Mouse (Mus musculus): ENCODE data around the gene Cfap97d2. TPM values are rescaled to one million over a fixed set of nuclear protein-coding genes. Genes with fewer than 3 reads are reported as not detected.

The Cfap97d2 gene
- polyA plus RNA-seq, 1 experiment from 2014 or later: 0.05 TPM

- Histone ChIP-seq H3K27me3 (ENCODE audit: control insufficient read depth, insufficient read depth, low read length) (no peaks in the 10 kb centered on the region), H3K4me2 (ENCODE audit: low read depth, low read length) (peak overlapping the region; percentile 85), H3K36me3 (ENCODE audit: control insufficient read depth, insufficient read depth, low read length) (no peaks in the 10 kb centered on the region), H3K9me3 (replicated peaks; ENCODE audit: control insufficient read depth, low read length) (no peaks in the 10 kb centered on the region), H3K27ac (ENCODE audit: low read length) (no peak overlapping the region), H3K9ac (ENCODE audit: low read length) (peak overlapping the region; percentile 51; the same call in 1 of the 2 replicates), H3K4me3 (replicated peaks; ENCODE audit: low read length) (peak overlapping the region; percentile 84), H3K4me1 (ENCODE audit: control insufficient read depth, insufficient read depth, low read length) (peaks cover 15% of the 10 kb centered on the region; the same call in 1 of the 2 replicates)
- 45% methylated on average over 8 of the region's 8 CpGs for WGBS
- ATAC-seq (ENCODE audit: insufficient read depth, low FRiP score): no peak
These were observed 27.5 kb upstream of the Cfap97d2 start for GRCm38 (mm10) chr8:13678182-13678581.

DNA sequence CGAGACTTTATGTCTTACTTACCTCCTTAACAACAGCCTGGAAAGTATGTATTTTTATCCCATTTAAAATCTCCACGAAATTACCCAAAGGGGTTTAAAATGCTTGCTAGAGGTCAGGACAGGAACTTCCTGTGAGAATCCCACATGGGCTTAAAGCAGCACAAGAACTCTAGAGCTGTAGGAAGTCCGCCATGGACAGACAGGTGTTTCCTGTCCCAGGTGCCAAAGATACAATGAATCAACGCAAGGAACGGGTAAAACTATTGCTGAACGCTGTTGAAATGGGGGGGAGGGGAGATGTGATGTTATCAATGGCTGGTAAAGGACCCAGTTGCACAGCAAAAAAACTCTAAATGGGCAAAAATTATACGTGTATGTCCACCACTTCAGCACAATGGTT is 21.6 kb upstream of the Cfap97d2 start:
- no peak overlapping the region for H3K9ac ChIP-seq (ENCODE audit: low read length)
- H3K4me1 ChIP-seq (ENCODE audit: control insufficient read depth, insufficient read depth, low read length): peaks cover 11% of the 10 kb centered on the region
- no peaks in the 10 kb centered on the region for H3K36me3 ChIP-seq (ENCODE audit: control insufficient read depth, insufficient read depth, low read length)
- H3K27me3 ChIP-seq (ENCODE audit: control insufficient read depth, insufficient read depth, low read length): no peaks in the 10 kb centered on the region
- ATAC-seq (ENCODE audit: insufficient read depth, low FRiP score): no peak
- H3K4me2 ChIP-seq (ENCODE audit: low read depth, low read length): no peak overlapping the region
- H3K9me3 ChIP-seq (replicated peaks; ENCODE audit: control insufficient read depth, low read length): 0 out of 2 replicates have a peak, but pooled peaks cover 4% of the 10 kb centered on the region
- no peak overlapping the region for H3K4me3 ChIP-seq (replicated peaks; ENCODE audit: low read length)
- WGBS: 28% methylated on average over 7 of the region's 7 CpGs
- no peak overlapping the region for H3K27ac ChIP-seq (ENCODE audit: low read length)

GRCm38 (mm10) chr8:13685674-13686314 is 19.9 kb upstream of the Cfap97d2 start:
- no peak for ATAC-seq (ENCODE audit: insufficient read depth, low FRiP score)
- no peaks in the 10 kb centered on the region for H3K36me3 ChIP-seq (ENCODE audit: control insufficient read depth, insufficient read depth, low read length)
- no peak overlapping the region for H3K9ac ChIP-seq (ENCODE audit: low read length)
- H3K4me3 ChIP-seq (replicated peaks; ENCODE audit: low read length): no peak overlapping the region
- H3K9me3 ChIP-seq (replicated peaks; ENCODE audit: control insufficient read depth, low read length): 0 out of 2 replicates have a peak, but pooled peaks cover 4% of the 10 kb centered on the region
- H3K4me1 ChIP-seq (ENCODE audit: control insufficient read depth, insufficient read depth, low read length): peaks cover 11% of the 10 kb centered on the region
- WGBS: 86% methylated on average over 16 of the region's 16 CpGs
- H3K27ac ChIP-seq (ENCODE audit: low read length): no peak overlapping the region
- H3K4me2 ChIP-seq (ENCODE audit: low read depth, low read length): no peak overlapping the region
- H3K27me3 ChIP-seq (ENCODE audit: control insufficient read depth, insufficient read depth, low read length): no peaks in the 10 kb centered on the region

DNA sequence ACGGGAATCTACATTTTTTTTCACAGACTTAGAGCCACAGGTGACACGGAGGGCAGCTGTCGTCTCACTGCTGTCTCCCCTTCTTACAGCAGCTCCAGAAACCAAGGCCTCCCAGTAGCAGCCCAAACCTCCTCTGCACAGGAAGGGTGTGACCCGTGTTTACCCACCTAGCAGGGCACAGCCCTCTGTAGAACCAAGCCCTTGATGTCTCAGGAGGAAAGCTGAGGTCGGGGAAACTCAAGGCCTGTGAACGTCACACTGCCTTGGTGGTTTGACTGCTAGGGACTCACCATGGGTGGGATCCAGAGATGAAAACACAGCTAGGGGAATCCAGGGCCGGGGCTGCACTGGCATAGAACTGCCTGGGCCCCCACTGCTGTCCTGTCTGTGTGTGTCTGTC is 19.3 kb upstream of the Cfap97d2 start:
- ATAC-seq (ENCODE audit: insufficient read depth, low FRiP score): peak; percentile 83; the same call in 1 of the 2 replicates
- H3K9me3 ChIP-seq (replicated peaks; ENCODE audit: control insufficient read depth, low read length): 0 out of 2 replicates have a peak, but pooled peaks cover 4% of the 10 kb centered on the region

DNA sequence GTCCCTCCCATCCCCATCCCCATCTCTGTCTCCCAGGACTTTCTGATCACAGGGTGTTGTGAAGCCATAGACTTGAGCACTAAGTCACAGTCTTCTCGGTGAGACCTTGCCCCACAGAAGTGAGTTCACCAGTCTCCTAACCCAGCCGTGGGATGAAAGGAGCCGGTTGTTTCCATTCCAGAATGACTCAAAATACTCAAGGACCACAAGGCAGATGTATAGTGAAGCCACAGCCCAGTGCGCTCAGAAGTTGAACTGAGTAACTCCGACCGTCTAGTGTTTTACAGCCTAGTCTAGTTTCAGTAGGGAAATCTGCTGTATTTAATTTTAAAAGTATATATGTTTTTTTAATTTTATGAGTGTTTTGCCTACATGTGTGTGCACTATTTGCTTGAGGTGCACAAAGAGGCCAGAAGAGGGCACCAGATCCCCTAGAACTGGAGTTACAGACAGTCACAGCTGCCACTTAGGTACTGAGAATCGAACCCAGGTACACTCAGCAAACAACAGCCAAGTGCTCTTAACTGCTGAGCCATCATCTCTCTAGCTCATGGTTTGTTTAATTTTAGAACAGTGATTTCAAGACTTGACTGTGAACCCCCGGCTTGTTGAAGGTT is 18.5 kb upstream of the Cfap97d2 start:
- Histone ChIP-seq H3K4me2 (ENCODE audit: low read depth, low read length) (no peak overlapping the region), H3K27ac (ENCODE audit: low read length) (no peak overlapping the region), H3K9ac (ENCODE audit: low read length) (no peak overlapping the region), H3K36me3 (ENCODE audit: control insufficient read depth, insufficient read depth, low read length) (no peaks in the 10 kb centered on the region), H3K4me1 (ENCODE audit: control insufficient read depth, insufficient read depth, low read length) (peaks cover 11% of the 10 kb centered on the region), H3K9me3 (replicated peaks; ENCODE audit: control insufficient read depth, low read length) (0 out of 2 replicates have a peak, but pooled peaks cover 4% of the 10 kb centered on the region), H3K4me3 (replicated peaks; ENCODE audit: low read length) (no peak overlapping the region), H3K27me3 (ENCODE audit: control insufficient read depth, insufficient read depth, low read length) (no peaks in the 10 kb centered on the region)
- 88% methylated on average over 8 of the region's 8 CpGs for WGBS
- ATAC-seq (ENCODE audit: insufficient read depth, low FRiP score): no peak

More for the DNA sequence above, 19.3 kb upstream of the Cfap97d2 start:
- no peak overlapping the region for H3K4me2 ChIP-seq (ENCODE audit: low read depth, low read length)
- 47% methylated on average over 7 of the region's 7 CpGs for WGBS
- H3K36me3 ChIP-seq (ENCODE audit: control insufficient read depth, insufficient read depth, low read length): no peaks in the 10 kb centered on the region
- no peak overlapping the region for H3K4me3 ChIP-seq (replicated peaks; ENCODE audit: low read length)
- no peaks in the 10 kb centered on the region for H3K27me3 ChIP-seq (ENCODE audit: control insufficient read depth, insufficient read depth, low read length)
- peaks cover 11% of the 10 kb centered on the region for H3K4me1 ChIP-seq (ENCODE audit: control insufficient read depth, insufficient read depth, low read length)
- H3K9ac ChIP-seq (ENCODE audit: low read length): no peak overlapping the region
- H3K27ac ChIP-seq (ENCODE audit: low read length): no peak overlapping the region; the same call in 1 of the 2 replicates

GRCm38 (mm10) chr8:13687941-13688340 is 17.7 kb upstream of the Cfap97d2 start:
- ATAC-seq (ENCODE audit: insufficient read depth, low FRiP score): no peak
- Histone ChIP-seq H3K4me3 (replicated peaks; ENCODE audit: low read length) (no peak overlapping the region), H3K4me1 (ENCODE audit: control insufficient read depth, insufficient read depth, low read length) (peaks cover 11% of the 10 kb centered on the region), H3K27ac (ENCODE audit: low read length) (peak overlapping the region; percentile 21), H3K9me3 (replicated peaks; ENCODE audit: control insufficient read depth, low read length) (0 out of 2 replicates have a peak, but pooled peaks cover 4% of the 10 kb centered on the region), H3K9ac (ENCODE audit: low read length) (no peak overlapping the region), H3K27me3 (ENCODE audit: control insufficient read depth, insufficient read depth, low read length) (no peaks in the 10 kb centered on the region), H3K36me3 (ENCODE audit: control insufficient read depth, insufficient read depth, low read length) (no peaks in the 10 kb centered on the region), H3K4me2 (ENCODE audit: low read depth, low read length) (no peak overlapping the region)
- 80% methylated on average over 4 of the region's 4 CpGs for WGBS

DNA sequence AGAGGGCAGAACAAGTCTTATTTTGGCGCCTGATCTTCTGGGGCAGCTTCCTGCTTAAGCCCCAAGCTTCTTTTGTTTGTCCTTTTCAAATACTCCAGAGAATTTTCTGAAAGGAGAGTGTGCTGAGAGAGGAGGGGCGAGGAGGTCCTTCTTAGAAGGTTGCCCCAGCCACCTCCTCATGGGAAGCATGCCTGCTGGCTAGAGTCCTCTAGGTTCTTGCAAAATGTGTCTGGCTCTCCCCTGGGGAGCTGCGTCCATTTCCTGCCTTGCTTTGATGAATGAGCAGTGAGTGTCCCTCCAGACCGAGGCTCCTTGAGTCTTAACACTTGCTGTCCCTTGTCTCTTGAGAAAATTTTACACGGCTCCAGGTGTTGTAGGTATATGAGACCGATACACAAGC is 17.2 kb upstream of the Cfap97d2 start:
- no peak overlapping the region for H3K9ac ChIP-seq (ENCODE audit: low read length)
- no peak overlapping the region for H3K4me3 ChIP-seq (replicated peaks; ENCODE audit: low read length)
- no peak for ATAC-seq (ENCODE audit: insufficient read depth, low FRiP score)
- peaks cover 11% of the 10 kb centered on the region for H3K4me1 ChIP-seq (ENCODE audit: control insufficient read depth, insufficient read depth, low read length)
- H3K9me3 ChIP-seq (replicated peaks; ENCODE audit: control insufficient read depth, low read length): 0 out of 2 replicates have a peak, but pooled peaks cover 4% of the 10 kb centered on the region
- H3K4me2 ChIP-seq (ENCODE audit: low read depth, low read length): no peak overlapping the region
- no peaks in the 10 kb centered on the region for H3K27me3 ChIP-seq (ENCODE audit: control insufficient read depth, insufficient read depth, low read length)
- WGBS: 42% methylated on average over 6 of the region's 6 CpGs
- H3K36me3 ChIP-seq (ENCODE audit: control insufficient read depth, insufficient read depth, low read length): no peaks in the 10 kb centered on the region
- H3K27ac ChIP-seq (ENCODE audit: low read length): peak overlapping the region; percentile 21

DNA sequence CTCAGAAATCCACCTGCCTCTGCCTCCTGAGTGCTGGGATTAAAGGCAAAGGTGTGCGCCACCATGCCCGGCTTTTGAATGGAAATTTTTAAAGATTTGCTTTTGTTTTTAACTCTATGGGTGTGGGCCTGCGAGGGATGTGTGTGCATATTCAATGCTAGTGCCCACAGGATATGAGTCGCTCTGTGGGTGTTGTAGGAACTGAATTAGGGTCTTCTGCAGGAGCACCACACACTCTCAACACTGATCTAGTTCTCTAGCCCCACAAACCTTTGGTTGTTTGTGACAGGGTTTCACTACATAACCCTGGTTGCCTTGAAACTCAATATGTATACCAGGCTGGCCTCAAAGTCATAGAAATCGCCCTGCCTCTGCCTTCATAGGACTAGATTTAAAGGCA is 16.4 kb upstream of the Cfap97d2 start:
- 89% methylated on average over 5 of the region's 5 CpGs for WGBS
- no peak for ATAC-seq (ENCODE audit: insufficient read depth, low FRiP score)
- Histone ChIP-seq H3K27me3 (ENCODE audit: control insufficient read depth, insufficient read depth, low read length) (no peaks in the 10 kb centered on the region), H3K9me3 (replicated peaks; ENCODE audit: control insufficient read depth, low read length) (0 out of 2 replicates have a peak, but pooled peaks cover 4% of the 10 kb centered on the region), H3K27ac (ENCODE audit: low read length) (no peak overlapping the region), H3K4me3 (replicated peaks; ENCODE audit: low read length) (no peak overlapping the region), H3K9ac (ENCODE audit: low read length) (no peak overlapping the region), H3K36me3 (ENCODE audit: control insufficient read depth, insufficient read depth, low read length) (no peaks in the 10 kb centered on the region), H3K4me2 (ENCODE audit: low read depth, low read length) (no peak overlapping the region), H3K4me1 (ENCODE audit: control insufficient read depth, insufficient read depth, low read length) (peaks cover 10% of the 10 kb centered on the region)

DNA sequence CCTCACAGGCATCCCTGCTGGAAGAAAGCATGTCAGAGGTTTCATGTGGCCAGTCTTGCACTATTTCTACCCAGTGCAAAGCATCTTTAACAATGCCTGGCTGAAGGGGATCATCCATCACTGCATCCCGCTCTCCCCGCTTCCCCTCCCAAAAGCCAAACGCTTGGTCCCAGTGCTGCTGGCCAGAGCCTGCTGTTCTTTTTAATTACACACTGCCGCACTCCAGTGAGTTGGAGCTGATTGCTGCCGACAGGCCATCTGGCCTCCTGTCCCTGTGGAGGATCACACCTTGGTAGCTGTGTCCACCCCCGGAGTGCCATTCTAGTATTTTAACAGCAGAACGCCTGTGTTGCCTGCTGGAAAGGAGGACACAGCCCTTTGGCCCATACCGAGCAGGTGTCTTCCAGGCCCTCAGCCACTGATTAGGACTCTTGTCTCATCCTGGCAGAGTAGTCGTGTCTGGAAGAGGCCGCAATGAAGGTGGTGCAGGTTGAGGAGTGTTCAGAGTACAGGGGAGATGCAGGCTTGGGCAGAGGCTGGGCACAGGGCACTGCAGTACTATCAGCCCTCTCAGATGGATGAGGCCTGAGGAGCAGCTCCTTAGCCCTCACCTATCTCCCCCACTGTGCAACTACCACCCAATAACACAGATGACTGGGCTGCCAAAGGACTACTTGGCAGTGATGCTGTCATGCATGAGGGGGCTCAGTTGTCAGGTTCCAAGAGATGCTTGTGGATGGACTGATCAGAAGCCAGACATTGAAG is 13.2 kb upstream of the Cfap97d2 start:
- Histone ChIP-seq H3K9ac (ENCODE audit: low read length) (no peak overlapping the region), H3K36me3 (ENCODE audit: control insufficient read depth, insufficient read depth, low read length) (no peaks in the 10 kb centered on the region), H3K9me3 (replicated peaks; ENCODE audit: control insufficient read depth, low read length) (0 out of 2 replicates have a peak, but pooled peaks cover 3% of the 10 kb centered on the region), H3K4me3 (replicated peaks; ENCODE audit: low read length) (no peak overlapping the region), H3K4me2 (ENCODE audit: low read depth, low read length) (no peak overlapping the region), H3K27ac (ENCODE audit: low read length) (no peak overlapping the region), H3K27me3 (ENCODE audit: control insufficient read depth, insufficient read depth, low read length) (no peaks in the 10 kb centered on the region), H3K4me1 (ENCODE audit: control insufficient read depth, insufficient read depth, low read length) (peaks cover 25% of the 10 kb centered on the region)
- no peak for ATAC-seq (ENCODE audit: insufficient read depth, low FRiP score)
- WGBS: 72% methylated on average over 10 of the region's 10 CpGs

Data from stomach, embryonic 16.5 days (tissue).